Mouse (Mus musculus) thymus, adult 2 months (tissue): ENCODE measurements around the gene Evi5.

Source experiments
- CTCF ChIP-seq: fragments of 200-500 bp; IDR thresholded peaks from 2 replicates; pipeline ENCODE4 v1.5.1; 2012; ENCODE audit warnings: mild to moderate bottlenecking, control low read depth, low read length, moderate library complexity, borderline replicate concordance; ENCODE audit not compliant: control insufficient read depth, poor library complexity, insufficient read depth; ENCODE audit errors: extremely low read depth
- POLR2A ChIP-seq: fragments of 200-500 bp; IDR thresholded peaks from 2 replicates; pipeline ENCODE4 v1.6.1; 2012; ENCODE audit warnings: mild to moderate bottlenecking, low read length, control low read depth, moderate library complexity; ENCODE audit not compliant: control insufficient read depth, poor library complexity, insufficient read depth; ENCODE audit errors: extremely low read depth

- TF ChIP-seq CTCF (no peak), POLR2A (no peak)
Measured at GRCm38 (mm10) chr5:107721638-107722011, 153.3 kb downstream of the Evi5 start.
